Mouse (Mus musculus) stomach, embryonic 15.5 days (tissue): ENCODE data around the gene Slc25a26. TPM values are rescaled to one million over a fixed set of nuclear protein-coding genes. Genes with fewer than 3 reads are reported as not detected.

ENCODE experiments used
- ATAC-seq: fragments of 200-750 bp; cut with Nextera tagmentation; 2 replicates; pipeline ENCODE4 v1.8.0; 2017; ENCODE audit warnings: low read depth, moderate number of reproducible peaks, moderate TSS enrichment; ENCODE audit not compliant: insufficient read depth, low FRiP score
- H3K27ac ChIP-seq: fragments of 300-500 bp; sonication (generic); 2 replicates; pipeline ENCODE4 v1.5.1; 2015; ENCODE audit warnings: mild to moderate bottlenecking, inconsistent platforms
- H3K27me3 ChIP-seq: fragments of 300-500 bp; sonication (generic); replicated peaks from 2 replicates; pipeline ENCODE4 v1.6.1; 2015; ENCODE audit warnings: inconsistent platforms
- H3K36me3 ChIP-seq: fragments of 300-500 bp; sonication (generic); 2 replicates; pipeline ENCODE4 v1.6.1; 2015; ENCODE audit warnings: inconsistent platforms
- H3K4me1 ChIP-seq: fragments of 300-500 bp; sonication (generic); 2 replicates; pipeline ENCODE4 v1.6.1; 2015; ENCODE audit warnings: inconsistent platforms
- H3K4me2 ChIP-seq: fragments of 300-500 bp; sonication (generic); 2 replicates; pipeline ENCODE4 v1.6.1; 2015; ENCODE audit warnings: mild to moderate bottlenecking, inconsistent platforms
- H3K4me3 ChIP-seq: fragments of 300-500 bp; sonication (generic); replicated peaks from 2 replicates; pipeline ENCODE4 v1.5.1; 2015; ENCODE audit warnings: inconsistent platforms
- H3K9ac ChIP-seq: fragments of 300-500 bp; sonication (generic); 2 replicates; pipeline ENCODE4 v1.6.1; 2015; ENCODE audit warnings: inconsistent platforms
- H3K9me3 ChIP-seq: fragments of 300-500 bp; sonication (generic); 2 replicates; pipeline ENCODE4 v1.6.1; 2016; ENCODE audit warnings: inconsistent platforms
- WGBS: fragments of 180-500 bp; shearing (Covaris S2); methylation state at CpG from one replicate; pipeline ENCODE4 v1.1.7; 2015; 5-methylcytosine and 5-hydroxymethylcytosine counted together
- polyA plus RNA-seq: library from polyadenylated mRNA; unstranded; fragments of >200 nt; fragmentation: Nextera tagmentation; extraction: Ambion mirVana; gene quantifications from 2 replicates; pipeline ENCODE4 v1.2.1, GENCODE M21; 2015

Slc25a26 gene
- polyA plus RNA-seq, 1 experiment from 2014 or later = 7.9 TPM

GRCm38 (mm10) chr6:94631051-94631778, 131.1 kb downstream of the Slc25a26 start:
- 64% methylated on average over 7 of the region's 7 CpGs for WGBS
- Histone ChIP-seq H3K9ac (0 out of 2 replicates have a peak overlapping the region, but pooled peaks have one; percentile 12), H3K27ac (peak overlapping the region; percentile 18; the same call in 1 of the 2 replicates), H3K36me3 (0 out of 2 replicates have a peak, but pooled peaks cover 11% of the 10 kb centered on the region), H3K4me2 (no peak overlapping the region), H3K4me1 (peaks cover 25% of the 10 kb centered on the region), H3K9me3 (no peaks in the 10 kb centered on the region), H3K27me3 (no peaks in the 10 kb centered on the region), H3K4me3 (no peak overlapping the region)
- ATAC-seq = no peak

GRCm38 (mm10) chr6:94631779-94632082, 131.6 kb downstream of the Slc25a26 start:
- H3K9ac ChIP-seq = 0 out of 2 replicates have a peak overlapping the region, but pooled peaks have one; percentile 12
- H3K4me2 ChIP-seq = no peak overlapping the region
- 74% methylated on average over 6 of the region's 6 CpGs for WGBS
- peak overlapping the region; percentile 18; the same call in 1 of the 2 replicates for H3K27ac ChIP-seq
- no peaks in the 10 kb centered on the region for H3K27me3 ChIP-seq
- no peak for ATAC-seq
- H3K9me3 ChIP-seq = no peaks in the 10 kb centered on the region
- H3K36me3 ChIP-seq = 0 out of 2 replicates have a peak, but pooled peaks cover 8% of the 10 kb centered on the region
- peaks cover 25% of the 10 kb centered on the region for H3K4me1 ChIP-seq
- no peak overlapping the region for H3K4me3 ChIP-seq

DNA sequence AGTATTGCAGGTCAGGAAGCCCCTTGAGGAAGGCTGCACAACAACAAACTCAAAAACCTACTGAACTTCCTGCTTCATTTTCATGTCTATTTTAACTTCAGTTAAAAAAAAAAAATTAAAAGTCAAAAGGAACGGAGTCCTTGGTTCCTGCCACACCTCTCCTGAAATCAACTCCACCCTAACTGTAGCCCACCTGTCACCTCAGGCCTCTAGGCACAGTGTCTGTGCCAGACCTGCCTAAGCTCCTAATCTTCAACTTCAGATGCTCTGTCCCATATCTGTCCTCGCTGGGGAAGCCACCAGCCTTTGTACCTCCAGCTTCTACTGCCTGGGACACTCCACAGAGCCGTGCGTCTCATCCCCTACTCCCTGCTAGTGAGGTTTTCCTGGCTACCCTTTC, 134.1 kb downstream of the Slc25a26 start:
- H3K27ac ChIP-seq = no peak overlapping the region
- H3K4me2 ChIP-seq = no peak overlapping the region
- WGBS = 65% methylated on average over 4 of the region's 4 CpGs
- no peak overlapping the region for H3K9ac ChIP-seq
- ATAC-seq = no peak
- H3K36me3 ChIP-seq = no peaks in the 10 kb centered on the region
- peaks cover 24% of the 10 kb centered on the region for H3K4me1 ChIP-seq
- no peaks in the 10 kb centered on the region for H3K27me3 ChIP-seq
- H3K4me3 ChIP-seq = no peak overlapping the region
- no peaks in the 10 kb centered on the region for H3K9me3 ChIP-seq

DNA sequence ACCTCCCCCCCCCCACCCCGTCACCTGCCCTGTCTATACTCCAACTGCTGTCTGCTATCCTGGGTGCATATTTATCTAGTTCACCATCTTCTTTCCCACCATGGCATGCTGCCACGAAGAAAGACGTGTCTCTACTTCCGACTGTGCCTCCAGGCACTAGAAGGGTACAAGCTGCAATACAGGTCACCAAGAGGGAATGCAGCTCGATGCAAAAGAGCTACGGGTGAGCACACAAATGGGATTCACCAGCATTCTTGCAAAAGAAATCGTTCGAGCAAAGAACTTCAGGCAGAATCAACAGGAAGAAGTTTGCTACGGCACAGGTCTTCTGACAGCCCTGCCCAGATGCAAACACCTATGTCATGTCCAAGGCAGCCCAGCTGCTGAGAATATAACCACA, 134.6 kb downstream of the Slc25a26 start:
- Histone ChIP-seq H3K4me2 (no peak overlapping the region), H3K27me3 (no peaks in the 10 kb centered on the region), H3K36me3 (no peaks in the 10 kb centered on the region), H3K4me1 (peaks cover 24% of the 10 kb centered on the region), H3K9me3 (no peaks in the 10 kb centered on the region), H3K27ac (no peak overlapping the region), H3K9ac (no peak overlapping the region), H3K4me3 (no peak overlapping the region)
- ATAC-seq = no peak
- 69% methylated on average over 9 of the region's 9 CpGs for WGBS

DNA sequence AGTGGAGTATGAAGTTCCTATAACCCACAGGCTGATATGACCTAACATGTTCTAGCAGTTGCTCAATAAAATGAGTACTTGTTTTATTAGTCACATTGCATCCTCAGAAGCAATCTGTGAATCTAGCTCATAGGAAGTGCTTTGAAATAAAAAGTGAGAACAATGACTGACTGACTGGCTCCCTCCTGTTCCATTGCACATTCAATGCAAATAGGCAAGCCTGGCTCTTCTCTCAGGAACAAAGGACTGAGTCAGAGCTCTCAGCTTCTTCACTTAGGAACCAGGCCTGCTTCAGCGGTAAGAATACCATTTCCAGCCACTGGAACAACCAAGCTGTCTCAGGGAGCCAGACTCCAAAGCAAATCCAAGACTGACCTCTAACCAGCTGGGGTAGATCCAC, 135.2 kb downstream of the Slc25a26 start:
- ATAC-seq = no peak
- WGBS = 45% methylated on average over 1 of the region's 1 CpGs

DNA sequence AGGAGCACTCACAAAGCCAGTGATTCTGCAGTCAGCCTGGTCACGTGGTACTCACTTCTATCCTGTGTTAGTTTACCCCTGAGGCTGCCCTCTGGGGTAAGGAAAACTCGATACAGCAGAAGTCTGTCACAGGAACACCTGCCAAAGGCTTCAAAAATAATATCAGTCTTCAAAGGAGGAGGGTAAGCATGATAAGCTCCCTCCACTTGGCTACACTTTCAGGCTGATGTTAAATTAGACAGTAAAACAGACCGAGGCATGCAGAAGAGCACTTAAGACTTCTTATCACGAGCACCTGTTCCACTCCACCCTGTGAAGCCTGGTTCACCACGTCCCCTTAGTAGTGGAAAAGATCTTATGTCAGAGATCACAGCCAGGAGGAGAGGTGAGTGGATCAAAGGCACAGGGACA, 136.9 kb downstream of the Slc25a26 start:
- H3K4me3 ChIP-seq = no peak overlapping the region
- no peak for ATAC-seq
- 34% methylated on average over 5 of the region's 5 CpGs for WGBS
- H3K27me3 ChIP-seq = no peaks in the 10 kb centered on the region
- no peak overlapping the region for H3K9ac ChIP-seq
- H3K27ac ChIP-seq = no peak overlapping the region
- no peak overlapping the region for H3K4me2 ChIP-seq
- peaks cover 17% of the 10 kb centered on the region for H3K4me1 ChIP-seq
- no peaks in the 10 kb centered on the region for H3K9me3 ChIP-seq
- no peaks in the 10 kb centered on the region for H3K36me3 ChIP-seq

More for the DNA sequence above, 135.2 kb downstream of the Slc25a26 start:
- Histone ChIP-seq H3K27me3 (no peaks in the 10 kb centered on the region), H3K4me1 (peaks cover 29% of the 10 kb centered on the region), H3K9ac (no peak overlapping the region), H3K4me2 (no peak overlapping the region), H3K36me3 (no peaks in the 10 kb centered on the region), H3K9me3 (no peaks in the 10 kb centered on the region), H3K27ac (no peak overlapping the region), H3K4me3 (no peak overlapping the region)

GRCm38 (mm10) chr6:94640297-94640696, 140.2 kb downstream of the Slc25a26 start:
- no peak for ATAC-seq
- no peak overlapping the region for H3K4me3 ChIP-seq
- WGBS = 22% methylated on average over 7 of the region's 7 CpGs

DNA sequence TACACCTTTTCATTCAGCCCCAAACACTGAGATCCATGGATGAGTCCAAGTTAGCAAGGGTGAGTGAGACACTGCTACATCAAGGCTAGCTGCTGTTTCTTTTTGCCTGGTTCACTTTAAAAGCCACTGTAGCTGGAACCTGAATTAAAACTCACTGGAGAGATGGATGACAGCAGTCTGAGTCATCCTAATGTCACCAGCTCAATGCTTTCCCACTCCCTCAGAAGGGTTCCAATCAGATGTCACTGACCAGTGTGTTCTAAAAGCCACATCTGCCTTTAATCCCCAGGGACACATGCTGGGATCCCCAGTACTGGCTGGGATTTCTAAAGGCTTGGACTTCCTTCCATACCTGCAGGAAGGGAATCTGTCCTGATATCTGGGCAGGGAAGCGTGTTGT, 141.9 kb downstream of the Slc25a26 start:
- H3K27me3 ChIP-seq = no peaks in the 10 kb centered on the region
- no peaks in the 10 kb centered on the region for H3K36me3 ChIP-seq
- no peak overlapping the region for H3K4me3 ChIP-seq
- 89% methylated on average over 1 of the region's 1 CpGs for WGBS
- H3K4me2 ChIP-seq = no peak overlapping the region
- H3K27ac ChIP-seq = no peak overlapping the region
- no peak for ATAC-seq
- no peaks in the 10 kb centered on the region for H3K9me3 ChIP-seq
- no peak overlapping the region for H3K9ac ChIP-seq
- peaks cover 24% of the 10 kb centered on the region for H3K4me1 ChIP-seq

More at GRCm38 (mm10) chr6:94640297-94640696, 140.2 kb downstream of the Slc25a26 start:
- H3K27ac ChIP-seq = peak overlapping the region; percentile 3; the same call in 1 of the 2 replicates
- no peaks in the 10 kb centered on the region for H3K36me3 ChIP-seq
- H3K9ac ChIP-seq = no peak overlapping the region
- H3K9me3 ChIP-seq = no peaks in the 10 kb centered on the region
- H3K4me1 ChIP-seq = peaks cover 13% of the 10 kb centered on the region
- H3K27me3 ChIP-seq = no peaks in the 10 kb centered on the region
- H3K4me2 ChIP-seq = no peak overlapping the region

DNA sequence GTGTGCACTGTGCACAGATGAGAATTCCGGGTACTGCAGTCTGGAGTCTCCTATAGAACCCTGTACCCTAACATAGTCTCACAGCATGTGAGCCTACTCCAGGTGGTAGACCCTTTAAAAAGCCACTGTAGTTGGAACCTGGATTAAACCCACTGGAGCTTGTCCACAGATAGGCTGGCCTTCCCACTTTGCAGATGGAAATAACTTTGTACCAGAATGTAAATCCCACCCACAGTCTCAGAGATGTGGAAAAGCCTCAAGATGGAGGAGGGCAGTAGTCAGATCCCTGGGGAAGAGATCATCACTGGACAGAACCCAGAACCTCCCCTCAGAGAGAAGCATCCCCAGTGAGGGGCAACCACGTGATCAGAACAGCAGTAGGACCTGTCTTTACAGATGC, 143.9 kb downstream of the Slc25a26 start:
- peaks cover 38% of the 10 kb centered on the region for H3K4me1 ChIP-seq
- 77% methylated on average over 2 of the region's 2 CpGs for WGBS
- no peaks in the 10 kb centered on the region for H3K9me3 ChIP-seq
- no peaks in the 10 kb centered on the region for H3K27me3 ChIP-seq
- ATAC-seq = no peak
- H3K9ac ChIP-seq = no peak overlapping the region
- peaks cover 3% of the 10 kb centered on the region; the same call in 1 of the 2 replicates for H3K36me3 ChIP-seq
- H3K4me3 ChIP-seq = no peak overlapping the region
- H3K27ac ChIP-seq = no peak overlapping the region
- H3K4me2 ChIP-seq = no peak overlapping the region

DNA sequence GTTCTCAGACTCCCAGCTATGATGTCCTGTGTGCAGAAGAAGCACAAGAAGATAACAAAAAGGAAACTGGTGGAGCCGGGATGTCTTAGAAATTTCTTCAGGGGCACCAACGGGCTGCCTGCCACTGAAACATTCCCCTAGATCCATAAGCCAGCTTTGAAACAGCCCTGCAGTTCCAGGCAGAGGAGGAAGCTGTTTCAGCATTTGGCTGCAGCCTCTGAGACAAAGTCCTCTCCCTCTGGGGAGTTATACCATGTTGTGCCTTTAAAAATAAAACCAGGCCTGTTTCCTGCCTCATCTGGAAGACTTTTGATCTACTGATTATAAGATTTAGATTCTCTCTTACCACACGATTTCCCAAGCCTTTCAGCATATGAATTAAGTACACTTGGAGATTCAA, 144.5 kb downstream of the Slc25a26 start:
- H3K27ac ChIP-seq = no peak overlapping the region
- peaks cover 3% of the 10 kb centered on the region; the same call in 1 of the 2 replicates for H3K36me3 ChIP-seq
- ATAC-seq = no peak
- no peak overlapping the region for H3K4me3 ChIP-seq
- no peak overlapping the region for H3K4me2 ChIP-seq
- no peaks in the 10 kb centered on the region for H3K27me3 ChIP-seq
- WGBS = 64% methylated on average over 3 of the region's 3 CpGs
- no peaks in the 10 kb centered on the region for H3K9me3 ChIP-seq
- H3K4me1 ChIP-seq = peaks cover 44% of the 10 kb centered on the region
- no peak overlapping the region for H3K9ac ChIP-seq

GRCm38 (mm10) chr6:94645723-94646122, 145.6 kb downstream of the Slc25a26 start:
- Histone ChIP-seq H3K9me3 (no peaks in the 10 kb centered on the region), H3K36me3 (peaks cover 3% of the 10 kb centered on the region; the same call in 1 of the 2 replicates), H3K9ac (no peak overlapping the region), H3K27ac (no peak overlapping the region), H3K27me3 (no peaks in the 10 kb centered on the region), H3K4me1 (peaks cover 43% of the 10 kb centered on the region), H3K4me2 (no peak overlapping the region), H3K4me3 (no peak overlapping the region)
- WGBS = 48% methylated on average over 4 of the region's 4 CpGs
- no peak for ATAC-seq

GRCm38 (mm10) chr6:94646274-94646863, 146.2 kb downstream of the Slc25a26 start:
- H3K27ac ChIP-seq = peak overlapping the region; percentile 83; the same call in 1 of the 2 replicates
- peaks cover 43% of the 10 kb centered on the region for H3K4me1 ChIP-seq
- H3K27me3 ChIP-seq = no peaks in the 10 kb centered on the region
- no peak overlapping the region for H3K4me2 ChIP-seq
- H3K9me3 ChIP-seq = no peaks in the 10 kb centered on the region
- H3K4me3 ChIP-seq = no peak overlapping the region
- no peak for ATAC-seq
- no peak overlapping the region for H3K9ac ChIP-seq
- WGBS = 64% methylated on average over 6 of the region's 6 CpGs
- H3K36me3 ChIP-seq = peaks cover 3% of the 10 kb centered on the region; the same call in 1 of the 2 replicates
